Mouse (Mus musculus) retina, embryonic 14.5 days (tissue): ENCODE data around the gene Rapgef6.

Experiments
- DNase-seq: peaks from one replicate; pipeline ENCODE4 v3.0.0-alpha.2; 2015; ENCODE audit warnings: low spot score

Rapgef6 gene

DNA sequence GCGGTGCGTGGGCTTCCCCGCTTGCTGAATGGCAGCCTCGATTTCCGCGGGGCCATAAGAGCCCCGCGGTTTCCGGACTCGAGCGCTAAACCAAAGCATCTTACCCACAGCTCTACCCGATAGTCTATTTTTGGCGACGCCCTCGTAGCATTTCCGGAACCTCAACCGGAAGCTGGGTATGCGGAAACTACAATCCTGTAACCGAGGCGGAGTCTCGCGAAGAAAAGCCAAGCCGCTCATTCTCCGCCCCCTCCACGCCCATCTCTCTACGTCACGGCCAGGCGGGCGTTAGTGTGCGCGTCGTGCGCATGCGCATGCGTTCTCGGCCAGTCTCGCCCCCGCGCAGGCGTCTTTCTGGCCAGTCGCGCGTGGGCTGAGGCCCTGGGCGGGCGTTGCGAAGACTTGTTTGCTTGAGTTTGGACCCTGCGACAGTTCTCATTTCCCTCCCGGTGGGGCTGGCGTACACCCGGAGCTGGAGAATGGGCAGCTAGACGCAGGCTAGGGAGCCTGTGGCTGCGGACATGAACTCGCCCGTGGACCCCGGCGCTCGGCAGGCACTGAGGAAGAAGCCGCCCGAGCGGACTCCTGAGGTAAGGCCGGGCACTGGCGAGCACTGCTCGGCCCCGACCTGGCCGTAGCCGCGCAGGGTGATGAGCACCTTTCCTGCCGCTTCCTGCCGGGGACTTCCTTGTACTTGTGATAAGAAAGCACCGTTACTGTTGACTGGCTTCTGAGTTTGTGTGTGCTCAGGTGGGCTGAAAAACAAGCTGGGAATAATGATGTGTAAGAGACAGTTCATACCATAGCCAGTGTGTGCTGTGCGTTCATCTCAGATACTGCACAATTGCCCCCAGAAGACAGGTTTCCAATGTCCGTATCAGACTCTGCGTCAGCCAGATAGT is at the start of gene Rapgef6:
Rapgef6 (plus strand) TSS at position 319 of the 902 bp plus-strand sequence.
- DNase-seq = peak; percentile 99

DNA sequence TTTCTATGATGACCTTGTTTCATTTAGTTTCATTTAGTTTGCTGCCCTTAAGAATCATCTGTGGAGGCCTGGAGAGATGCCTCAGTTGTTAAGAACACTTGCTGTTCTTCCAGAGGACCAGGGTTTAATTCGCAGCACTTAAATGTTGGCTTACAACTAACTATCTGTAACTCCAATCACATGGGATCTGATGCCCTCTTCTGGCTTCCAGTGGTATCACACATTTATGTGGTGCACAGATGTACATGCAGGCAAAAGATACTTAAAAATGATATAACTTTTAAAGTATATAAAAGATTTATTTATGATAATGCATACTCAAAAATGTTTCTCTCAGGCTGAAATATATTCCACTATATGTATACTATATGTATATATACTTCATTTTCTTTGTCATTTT is 44.2 kb upstream of the Rapgef6 start:
- DNase-seq = peak; percentile 35

DNA sequence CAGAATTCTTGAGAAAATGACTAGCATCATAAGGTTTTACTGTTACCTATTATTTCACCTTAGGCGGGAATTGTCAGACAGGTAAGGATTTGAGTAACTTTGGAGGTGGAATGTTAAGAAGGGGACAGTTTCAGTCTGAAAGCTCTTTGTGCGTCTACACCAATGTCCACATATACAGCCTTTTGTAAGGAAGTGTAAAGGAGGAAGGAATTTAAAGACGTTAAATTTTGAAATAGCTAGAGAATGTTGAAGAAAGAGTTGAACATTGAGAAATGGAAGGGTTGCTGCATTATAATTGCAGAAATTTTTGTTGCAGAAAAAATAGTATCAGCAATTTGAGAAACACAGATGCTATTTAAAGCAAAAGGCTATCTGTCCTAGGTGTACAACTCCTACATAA is 36.6 kb upstream of the Rapgef6 start:
- no peak for DNase-seq

DNA sequence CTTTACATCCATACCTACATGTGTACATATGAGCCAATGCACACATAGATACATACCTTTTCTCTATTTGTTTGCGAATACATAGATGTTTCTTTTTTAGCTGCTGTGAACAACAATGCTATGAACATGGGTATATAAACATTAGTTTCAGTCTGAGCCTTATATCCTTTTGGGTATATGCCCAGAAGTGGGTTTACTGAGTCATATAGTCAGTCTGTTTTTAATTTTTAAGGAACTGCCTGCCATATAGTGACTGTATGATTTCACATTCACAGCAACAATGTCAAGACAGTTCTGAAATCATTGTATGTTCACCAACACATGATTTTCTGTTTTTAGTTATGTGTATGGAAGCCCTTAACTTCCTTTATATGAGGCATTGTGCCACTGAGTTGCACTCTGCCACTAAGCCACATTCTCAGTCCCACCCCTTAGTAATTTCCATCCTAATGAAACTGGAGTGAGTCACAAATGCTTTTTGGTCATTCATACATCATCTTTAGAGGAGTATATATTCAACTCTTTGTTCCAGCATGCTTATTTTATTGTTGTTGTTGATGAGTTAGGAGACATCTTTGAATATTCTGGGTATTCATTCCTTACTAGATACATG is 30.6 kb upstream of the Rapgef6 start:
- no peak for DNase-seq

DNA sequence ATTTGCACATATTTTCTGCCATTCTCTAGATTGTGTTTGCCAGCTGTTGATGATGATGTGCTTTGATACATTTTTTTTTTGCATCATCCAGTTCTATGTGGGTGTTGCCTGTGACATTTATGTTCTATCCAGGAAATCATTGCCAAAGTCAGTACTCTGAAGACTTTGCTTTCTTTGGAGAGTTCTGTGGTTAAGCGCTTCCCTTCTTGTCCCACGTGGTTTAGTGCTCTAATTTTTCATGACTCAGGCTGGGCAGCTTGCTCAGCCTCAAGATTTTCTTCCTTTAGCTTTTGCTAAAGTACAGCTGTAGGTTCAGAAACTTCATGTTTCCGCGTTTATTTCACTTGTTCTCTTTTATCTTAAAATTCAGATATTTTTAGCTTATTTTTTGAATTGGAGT is 30.1 kb upstream of the Rapgef6 start:
- no peak for DNase-seq

DNA sequence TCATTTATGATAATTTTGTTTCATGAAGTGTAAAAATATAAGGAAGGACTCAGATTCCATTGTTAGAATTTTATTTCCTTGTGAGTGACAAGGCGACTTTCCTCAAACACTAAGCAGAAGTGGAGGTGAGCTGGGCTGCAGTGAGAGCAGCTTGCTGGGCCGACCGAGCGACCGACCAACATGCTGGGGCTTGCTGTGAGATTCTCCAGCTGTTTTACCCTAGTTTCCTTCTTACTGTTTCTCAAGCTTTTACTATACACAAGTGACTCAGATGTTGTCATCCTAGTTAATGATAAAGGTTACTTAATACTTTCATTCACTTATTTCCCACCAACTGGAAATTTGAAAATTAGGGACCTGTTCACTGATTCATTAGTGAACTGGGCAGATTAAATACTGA is 22.8 kb upstream of the Rapgef6 start:
- no peak for DNase-seq

DNA sequence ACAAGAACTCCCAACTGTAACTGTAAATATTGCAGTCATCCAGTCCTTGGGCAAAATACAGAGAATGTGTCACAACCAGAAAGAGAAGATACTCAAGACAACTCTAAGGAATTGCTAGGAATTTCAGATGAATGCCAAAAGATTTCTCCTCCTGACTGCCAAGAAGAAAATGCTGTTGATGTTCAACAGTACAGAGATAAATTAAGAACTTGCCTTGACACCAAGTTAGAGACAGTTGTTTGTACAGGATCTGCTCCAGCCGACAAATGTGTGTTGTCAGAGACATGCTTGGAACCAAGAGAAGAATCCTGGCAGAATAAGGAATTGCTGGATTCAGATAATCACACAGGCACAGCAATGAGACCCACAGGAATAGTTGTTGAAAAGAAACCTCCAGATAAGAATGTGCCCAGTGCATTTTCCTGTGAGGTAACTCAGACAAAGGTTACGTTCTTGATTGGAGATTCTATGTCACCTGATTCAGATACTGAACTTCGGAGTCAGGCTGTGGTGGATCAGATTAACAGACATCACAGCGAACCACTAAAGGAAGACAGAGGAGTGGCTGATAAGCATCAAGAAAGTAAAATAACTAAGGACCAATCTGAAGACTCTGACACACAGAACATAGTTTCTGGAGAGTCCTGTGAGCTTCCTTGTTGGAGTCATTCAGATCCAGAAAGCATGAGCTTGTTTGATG is 20.0 kb upstream of the Rapgef6 start:
- DNase-seq = no peak

DNA sequence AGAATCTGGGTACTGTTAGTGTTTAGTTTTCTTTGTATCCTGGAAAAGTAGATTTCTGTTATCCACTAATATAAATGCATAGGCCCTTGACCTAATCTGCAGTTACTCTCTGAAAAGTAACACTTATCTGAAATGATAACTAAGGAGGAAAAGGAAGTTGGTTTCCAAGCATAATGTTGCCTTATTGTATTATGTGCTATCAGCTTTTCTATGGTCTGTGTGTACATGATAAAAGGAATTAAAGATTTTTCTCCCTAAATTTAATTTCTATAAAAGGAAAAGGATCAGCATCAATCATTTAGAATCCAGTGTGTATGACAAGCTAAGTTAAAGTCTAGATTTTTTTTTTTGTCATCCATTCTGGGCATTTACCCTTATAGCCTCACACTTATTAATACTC is 9.1 kb upstream of the Rapgef6 start:
- DNase-seq = no peak

DNA sequence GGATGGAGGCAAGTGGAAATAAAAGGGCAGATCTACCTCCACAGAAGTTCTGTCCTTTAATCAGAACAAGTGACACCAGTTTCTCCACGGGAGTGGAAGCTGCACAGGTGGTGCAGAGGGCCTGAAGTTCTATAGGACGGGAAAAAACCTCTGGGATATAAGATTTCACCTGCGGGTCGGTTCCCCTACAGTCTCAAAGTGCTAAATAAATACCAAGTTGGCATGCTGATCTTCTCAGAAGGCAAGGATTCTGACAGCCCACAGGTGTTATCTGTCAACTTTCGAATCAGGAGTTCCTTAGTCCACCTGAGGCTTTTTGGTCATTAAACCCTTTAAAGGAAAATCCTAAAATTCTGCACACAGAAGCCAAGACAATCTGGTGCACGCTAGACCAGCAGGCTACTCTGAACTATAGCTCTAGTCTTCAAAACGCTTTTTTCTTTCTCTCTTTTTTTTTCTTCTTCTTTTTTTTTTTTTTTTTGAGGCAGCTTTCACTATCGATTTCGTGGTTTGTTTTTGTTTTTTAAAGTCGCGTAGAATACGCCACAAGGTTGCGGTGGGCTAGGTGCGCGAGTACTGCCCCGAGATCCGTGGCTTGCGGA is 619 bp upstream of the Rapgef6 start:
- no peak for DNase-seq

DNA sequence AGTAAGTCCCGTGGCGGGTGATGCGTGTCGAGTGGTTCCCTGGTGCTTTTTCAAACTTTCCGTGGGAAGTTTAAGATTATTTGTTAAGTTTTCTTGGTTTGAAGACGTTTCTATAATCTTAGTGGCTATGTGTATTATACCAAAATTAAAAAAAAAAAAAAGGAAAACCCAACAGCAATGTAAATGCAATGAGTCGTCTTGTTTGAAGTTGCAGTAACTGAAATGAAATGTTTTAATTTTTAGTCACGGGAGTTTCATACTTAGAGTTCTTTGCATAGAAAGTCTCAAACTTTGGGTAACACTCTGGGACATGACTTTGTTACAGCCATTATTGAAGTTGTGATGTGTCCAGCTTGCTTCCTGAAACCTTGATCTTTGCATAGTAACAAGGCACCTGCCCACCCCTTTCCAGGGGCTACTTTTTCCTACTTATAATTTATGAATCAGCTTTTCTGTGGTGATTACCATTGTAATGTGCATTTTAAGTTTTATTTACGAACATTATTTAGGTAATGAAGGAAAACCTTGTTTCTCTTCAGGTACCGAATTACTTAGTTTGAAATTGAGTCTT is 869 bp downstream of the Rapgef6 start:
- no peak for DNase-seq

DNA sequence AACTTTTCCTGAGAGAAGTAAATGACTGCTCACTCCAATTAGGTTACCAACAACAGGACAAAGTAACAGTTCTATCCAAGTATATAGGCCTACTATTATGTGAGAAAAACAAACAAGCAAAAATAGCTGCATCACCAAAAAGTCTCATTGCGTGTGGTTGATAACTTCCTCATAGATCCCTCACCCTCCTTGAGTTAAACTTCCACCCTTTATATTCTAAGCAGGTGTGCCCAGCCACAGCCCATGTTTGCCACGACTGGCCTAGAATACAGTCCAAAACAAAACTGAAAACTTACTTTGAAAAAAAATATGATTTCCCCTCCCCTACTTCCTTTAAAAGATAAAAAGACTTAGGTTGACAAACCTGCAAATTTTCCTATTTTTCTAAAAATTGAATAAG is 5.4 kb downstream of the Rapgef6 start:
- DNase-seq = no peak

DNA sequence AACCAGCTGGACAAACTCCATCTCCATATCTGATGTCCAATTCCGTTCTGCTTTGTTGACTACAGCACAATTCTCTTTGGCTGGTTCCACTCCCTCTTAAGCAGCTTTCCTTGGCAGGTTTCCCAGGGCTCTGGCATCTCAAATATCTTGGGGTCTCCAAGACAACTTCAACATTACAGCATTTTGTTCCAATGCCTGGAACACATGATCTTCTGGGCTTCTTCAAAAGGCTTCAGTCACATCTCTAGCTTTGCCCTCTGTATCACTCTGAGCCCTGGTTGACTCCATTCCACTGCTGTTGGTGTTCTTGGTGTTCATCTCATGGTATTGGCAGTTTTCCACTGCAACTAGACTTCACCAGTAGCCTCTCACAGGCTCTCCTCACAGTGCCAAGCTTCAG is 7.7 kb downstream of the Rapgef6 start:
- DNase-seq = no peak

DNA sequence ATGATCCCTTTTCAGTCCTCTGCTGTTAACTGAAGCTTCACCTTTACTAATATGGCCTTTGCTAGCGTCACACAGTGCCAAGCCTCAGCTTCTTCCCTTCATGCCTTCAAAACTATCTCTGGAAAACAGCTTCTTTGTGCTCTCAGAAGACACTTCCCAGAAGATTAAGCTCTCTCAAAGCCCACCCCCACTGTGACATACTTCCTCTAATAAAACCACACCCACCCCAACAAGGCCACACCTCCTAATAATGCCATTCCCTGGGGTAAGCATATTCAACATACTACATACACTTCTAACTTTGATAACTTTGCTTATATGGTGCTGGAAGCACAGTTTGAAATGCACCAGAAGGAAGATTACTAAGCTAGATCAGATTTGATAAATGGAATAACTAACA is 8.3 kb downstream of the Rapgef6 start:
- no peak for DNase-seq

DNA sequence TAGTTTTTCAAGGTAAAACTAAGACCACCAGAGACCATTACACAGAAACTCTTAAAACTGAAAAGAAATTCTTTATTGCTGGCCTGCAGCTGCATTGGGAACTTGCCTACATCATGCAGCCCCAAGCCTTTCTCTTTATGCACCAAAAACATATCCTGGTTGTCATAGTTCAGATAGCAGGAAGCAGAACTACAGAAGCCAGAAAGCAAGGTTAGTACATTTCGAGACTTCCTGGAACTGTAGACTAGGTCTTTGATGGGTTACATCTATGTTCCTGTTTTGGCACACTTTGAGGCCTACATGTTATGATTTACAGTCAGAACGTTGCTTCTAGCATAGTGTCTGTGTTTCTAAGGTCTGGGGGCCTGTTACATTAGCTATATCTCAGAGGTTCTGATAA is 11.2 kb downstream of the Rapgef6 start:
- no peak for DNase-seq

DNA sequence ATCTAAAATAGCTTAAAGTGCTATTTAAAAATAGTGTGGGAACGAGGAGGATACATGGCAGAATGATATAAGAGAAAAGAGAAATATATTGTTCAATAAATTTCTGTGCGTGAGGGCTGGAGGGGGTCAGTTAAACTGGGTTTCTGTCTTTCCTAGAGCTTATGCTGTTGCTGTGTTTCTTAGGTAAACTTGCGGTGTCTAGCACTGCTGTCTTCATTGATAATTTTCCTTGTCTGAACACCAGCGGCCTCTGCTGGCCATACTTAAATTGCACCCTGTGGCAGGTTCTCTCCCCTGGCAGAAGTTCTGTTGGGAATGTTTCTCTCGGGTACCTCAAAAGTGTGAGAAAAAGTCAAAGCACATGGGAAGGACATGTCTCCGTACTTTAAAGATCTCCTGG is 12.2 kb downstream of the Rapgef6 start:
- peak; percentile 77 for DNase-seq

DNA sequence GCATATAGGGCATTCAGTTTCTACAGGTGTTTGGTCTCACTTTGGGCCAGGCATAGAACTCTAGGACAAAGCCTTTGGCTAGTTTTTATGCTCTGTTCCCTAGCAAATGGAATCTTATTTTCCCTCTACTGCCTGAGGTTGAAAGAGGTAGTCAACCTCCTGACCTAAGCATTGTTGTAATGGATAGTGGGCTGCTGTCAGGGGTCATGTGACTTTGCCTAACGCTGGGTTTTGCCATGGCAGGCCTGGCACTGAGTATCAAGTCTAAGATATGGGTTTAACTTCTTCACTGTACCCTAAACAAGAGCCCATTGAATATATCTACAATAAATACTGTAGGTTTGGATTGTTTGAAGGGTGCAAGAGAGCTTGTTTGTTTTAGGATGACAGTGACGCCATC is 16.4 kb downstream of the Rapgef6 start:
- no peak for DNase-seq

DNA sequence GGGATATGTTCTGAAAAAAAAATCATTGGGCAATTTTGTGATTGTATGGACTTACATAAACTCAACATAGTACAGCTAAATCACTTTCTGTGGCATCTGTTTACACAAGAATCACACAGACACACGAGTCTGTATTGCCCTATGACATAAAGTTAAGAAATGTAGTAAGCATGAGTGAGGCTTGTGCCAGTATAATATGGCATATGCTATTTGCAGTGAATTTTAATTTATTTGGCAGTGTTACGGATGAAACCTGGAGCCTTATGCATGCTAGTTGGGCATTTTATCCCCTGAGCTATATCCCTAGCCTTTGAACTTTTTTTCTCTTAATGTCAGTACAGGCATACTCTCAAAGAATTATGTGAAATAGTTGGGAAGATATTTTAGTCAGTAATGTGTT is 16.8 kb downstream of the Rapgef6 start:
- DNase-seq = no peak

DNA sequence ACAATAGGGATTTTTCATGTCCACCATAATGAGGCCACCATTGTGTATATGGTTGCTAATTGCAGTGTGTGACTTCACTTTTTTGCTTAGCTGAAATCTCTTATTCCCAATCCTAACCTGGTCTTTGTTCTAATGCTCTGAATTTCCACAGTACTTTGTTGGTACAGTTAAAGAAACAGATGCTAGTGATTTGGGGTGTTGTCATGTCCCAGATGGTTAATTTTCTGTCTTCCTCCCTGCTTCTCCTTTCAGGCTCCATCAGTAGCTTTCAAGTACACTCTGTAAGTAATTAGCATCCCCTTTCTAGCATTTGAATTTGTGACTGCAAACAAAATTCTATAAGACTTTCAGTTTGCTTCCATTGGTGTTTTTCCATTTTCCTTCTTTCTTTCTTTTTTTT is 17.7 kb downstream of the Rapgef6 start:
- DNase-seq = no peak

DNA sequence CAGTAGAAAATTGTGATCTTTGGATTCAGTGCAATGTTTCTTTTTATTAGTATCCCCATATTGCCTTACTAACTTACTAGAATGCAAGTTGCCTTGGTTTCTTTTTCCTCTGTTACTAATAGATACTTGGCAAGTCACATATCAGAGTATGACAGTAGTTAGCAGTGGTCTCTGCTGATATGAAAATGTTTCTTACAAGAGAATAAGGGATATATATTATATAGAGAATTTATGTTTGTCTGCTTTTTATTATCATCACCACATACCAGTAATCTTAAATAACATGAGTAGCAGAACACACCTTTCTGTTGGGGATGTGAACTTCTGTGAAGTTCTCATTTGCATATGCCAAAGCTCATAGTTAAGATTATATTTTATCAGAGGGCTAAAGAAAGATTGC is 19.8 kb downstream of the Rapgef6 start:
- no peak for DNase-seq

DNA sequence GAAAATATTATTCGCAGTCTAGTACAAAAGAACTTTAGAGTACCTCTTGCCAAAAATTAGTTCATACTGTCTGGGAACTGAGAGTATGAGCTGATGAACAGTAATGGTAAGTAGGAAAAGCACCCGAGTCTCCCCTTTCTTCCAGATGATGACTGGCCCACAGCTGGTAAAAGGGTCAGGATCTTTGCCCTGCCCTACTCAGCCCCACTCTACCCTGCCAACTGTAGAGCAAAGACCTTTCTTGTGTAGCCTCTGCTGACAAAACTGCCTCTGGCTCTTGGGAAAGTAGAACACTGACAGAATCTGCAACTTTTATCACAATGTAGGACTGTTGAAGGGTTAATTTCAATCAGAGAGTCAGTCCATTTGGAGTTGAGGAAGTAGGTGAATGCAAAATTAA is 32.3 kb downstream of the Rapgef6 start:
- DNase-seq = no peak

DNA sequence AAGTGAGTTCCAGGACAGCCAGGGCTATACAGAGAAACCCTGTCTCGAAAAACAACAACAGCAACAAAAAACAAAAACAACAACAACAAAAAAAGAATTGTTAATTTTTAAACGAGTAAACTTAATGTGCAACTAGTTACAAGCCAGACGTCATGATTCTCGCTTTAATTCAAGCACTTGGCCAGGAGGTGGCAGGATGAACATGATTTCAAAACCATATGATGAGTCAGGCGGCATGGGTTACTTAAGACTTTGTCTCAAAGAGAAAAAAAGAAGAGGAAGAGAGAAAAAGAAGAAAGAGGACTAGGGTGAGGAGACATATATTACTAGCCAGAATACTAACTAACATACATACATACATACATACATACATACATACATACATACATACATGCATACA is 40.1 kb downstream of the Rapgef6 start:
- DNase-seq = no peak

DNA sequence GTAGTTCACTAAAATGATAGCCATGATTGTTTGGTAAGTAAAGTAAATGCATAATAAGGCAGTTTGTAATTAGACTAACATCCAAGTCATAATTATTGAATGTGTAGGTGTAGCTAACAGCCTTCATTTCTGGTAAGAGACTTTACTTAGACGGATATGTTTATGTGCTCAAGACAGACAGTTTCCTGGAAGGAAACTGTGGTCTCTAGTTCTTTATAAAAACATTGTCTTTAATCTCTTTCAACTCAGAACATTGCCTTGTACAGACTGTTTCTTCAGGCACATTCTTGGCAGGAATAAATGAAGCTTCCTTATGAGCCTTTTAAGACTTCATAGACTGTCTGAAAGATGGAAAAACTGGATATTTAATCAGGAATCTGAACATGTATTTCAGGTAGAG is 45.3 kb downstream of the Rapgef6 start:
- no peak for DNase-seq
